Comparison of ENCODE assay signal across 1 mouse cellular context in the genomic region with DNA sequence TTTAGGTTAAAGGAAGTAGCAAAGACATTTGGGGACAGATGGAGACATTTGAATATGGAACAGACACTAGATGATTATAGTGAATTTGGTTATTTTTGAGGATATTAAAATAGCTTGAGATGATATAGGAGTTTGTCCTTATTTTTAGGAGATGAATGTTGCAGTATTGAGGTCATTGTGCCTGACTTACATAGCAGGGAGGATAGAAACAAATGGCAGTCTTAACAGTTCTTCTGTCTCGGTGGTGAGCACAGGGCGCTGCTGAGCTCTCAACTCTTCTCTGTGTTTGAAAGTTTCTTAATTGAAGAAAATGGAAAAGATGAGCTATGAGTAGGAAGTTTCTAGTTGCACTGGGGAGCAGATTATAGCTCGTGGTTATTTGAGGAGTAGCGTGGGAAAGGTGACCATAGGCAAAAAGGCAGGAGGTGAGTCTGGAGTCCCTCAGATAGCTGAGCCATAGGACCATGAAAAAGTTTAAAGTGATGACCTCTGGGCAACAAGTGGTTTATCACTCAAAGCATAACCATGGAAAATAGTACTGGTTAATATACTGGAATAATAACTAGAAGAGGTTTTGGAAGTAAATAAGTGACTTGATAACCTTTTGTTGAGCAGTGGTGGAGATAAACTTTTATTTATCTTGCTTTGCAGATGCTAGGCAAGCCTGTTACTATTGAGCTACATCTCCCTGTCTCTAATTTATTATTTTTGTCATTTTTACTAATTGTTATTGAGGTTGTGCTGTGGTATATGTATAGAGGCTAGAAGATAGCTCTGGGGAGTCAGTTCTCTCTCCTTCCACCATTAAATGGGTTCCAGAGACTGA.
TF ChIP-seq lines count a peak whose summit lies in the region.

No protein-coding gene starts in this region.

TF ChIP-seq in MEL, 35 proteins besides CTCF, POLR2A, EP300 and RAD21 (continued from another document):
- no peak for TF ChIP-seq TCF12 (IDR thresholded peaks at IDR 0.05; ENCODE audit: low read depth, low read length)
- TF ChIP-seq MYB (IDR thresholded peaks at IDR 0.05; ENCODE audit: low read depth, low read length), result no peak
- no peak for TF ChIP-seq POLR2AphosphoS2 (IDR thresholded peaks at IDR 0.05; ENCODE audit: low read length)
- no peak for TF ChIP-seq MAFK (IDR thresholded peaks at IDR 0.05; ENCODE audit: borderline replicate concordance, low read depth, low read length)
- no peak for TF ChIP-seq MYC (IDR thresholded peaks at IDR 0.05; ENCODE audit: low read depth, low read length)
- TF ChIP-seq SMC3 (IDR thresholded peaks at IDR 0.05; ENCODE audit: low read depth, low read length), result no peak
- peak; percentile 23 for TF ChIP-seq TAL1 (IDR thresholded peaks at IDR 0.05; ENCODE audit: low read length)
- TF ChIP-seq NELFE (IDR thresholded peaks at IDR 0.05; ENCODE audit: low read depth, low read length), result no peak
- no peak for TF ChIP-seq NRF1 (IDR thresholded peaks at IDR 0.05; ENCODE audit: insufficient read depth, low read depth, low read length, poor library complexity, severe bottlenecking)
